ENCODE assay signal across 8 mouse cellular contexts in genomic region chr3:27153191-27153671, GRCm38 (mm10). TPM values are rescaled to one million over a fixed set of nuclear protein-coding genes. Genes with fewer than 3 reads are reported as not detected.
A peak's percentile ranks its signal among the peaks of the same experiment; 100 is the strongest.
DNase-seq lines count a peak whose midpoint lies in the region; ATAC-seq lines count a peak whose summit lies in the region.

No protein-coding gene starts in this region.

- H3K27me3 ChIP-seq in heart, embryonic 11.5 days (ENCODE audit: control insufficient read depth, insufficient read depth, low read length) = no peaks in the 10 kb centered on the region

- no peak for DNase-seq in heart, adult 11 months
- DNase-seq in ES-CJ7 (ENCODE audit: low read depth, low spot score) = peak; percentile 30
- DNase-seq in kidney, adult 9 months = peak; percentile 46
- peak; percentile 51 to 58 for DNase-seq in thymus, postnatal 10 days (ENCODE audit: low spot score in 2 of 2)
- DNase-seq in urinary bladder, postnatal 25 days (ENCODE audit: low spot score) = no peak

- peaks cover 7% of the 10 kb centered on the region for H3K36me3 ChIP-seq in heart, embryonic 11.5 days (ENCODE audit: control insufficient read depth, insufficient read depth, low read length)

- H3K4me2 ChIP-seq in heart, embryonic 11.5 days = peak overlapping the region; percentile 69

- under 1% methylated on average over 31 of the region's 31 CpGs for WGBS in heart, embryonic 11.5 days (ENCODE audit: insufficient replicate concordance)

- H3K4me1 ChIP-seq in heart, embryonic 11.5 days (ENCODE audit: control insufficient read depth, insufficient read depth, low read length) = peaks cover 20% of the 10 kb centered on the region

- peak overlapping the region; percentile 84 for H3K27ac ChIP-seq in heart, embryonic 11.5 days (ENCODE audit: low read depth, low read length)

- H3K9ac ChIP-seq in heart, embryonic 11.5 days (ENCODE audit: low read depth, low read length) = peak overlapping the region; percentile 83

- H3K4me3 ChIP-seq in heart, embryonic 11.5 days (ENCODE audit: low read depth, low read length) = peak overlapping the region; percentile 87

- H3K9me3 ChIP-seq in heart, embryonic 11.5 days (replicated peaks; ENCODE audit: control insufficient read depth, low read length) = no peaks in the 10 kb centered on the region

- ATAC-seq in heart, embryonic 11.5 days (replicated peaks; ENCODE audit: insufficient number of reproducible peaks, low FRiP score, low TSS enrichment) = peak; percentile 35
- ATAC-seq in erythroblast, adult 5-6 weeks (replicated peaks; ENCODE audit: low FRiP score, poor library complexity, severe bottlenecking) = peak; percentile 34
- ATAC-seq in megakaryocyte, adult 5-6 weeks (ENCODE audit: poor library complexity, severe bottlenecking) = peak; percentile 39; the same call in 1 of the 2 replicates

RNA-seq across cellular contexts. Expression of gene Ect2, which starts 0.4 kb away (rescaled TPM):
- polyA plus RNA-seq in heart, embryonic 11.5 days (2014; fragmentation: Nextera tagmentation; extraction: Ambion mirVana) = 55.9 and 61.0 TPM in 2 replicates
- 20.6 and 38.9 TPM in 2 replicates for total RNA-seq in erythroblast, adult 5-6 weeks (2015; ENCODE audit: low replicate concordance)
- total RNA-seq in erythroblast, adult 5-6 weeks (2017; ENCODE audit: low replicate concordance) = 36.3 and 44.5 TPM in 2 replicates
- 57.2 and 60.8 TPM in 2 replicates for total RNA-seq in megakaryocyte, adult 5-6 weeks (2015)
- 62.2 and 65.7 TPM in 2 replicates for total RNA-seq in megakaryocyte, adult 5-6 weeks (2017)

RNA-seq across cellular contexts. Expression of gene Nceh1, which starts 29.5 kb away (rescaled TPM):
- 11.4 and 12.6 TPM in 2 replicates for polyA plus RNA-seq in heart, embryonic 11.5 days (2014; fragmentation: Nextera tagmentation; extraction: Ambion mirVana)
- total RNA-seq in erythroblast, adult 5-6 weeks (2015; ENCODE audit: low replicate concordance) = 1.7 and 4.0 TPM in 2 replicates
- total RNA-seq in erythroblast, adult 5-6 weeks (2017; ENCODE audit: low replicate concordance) = 5.2 and 5.6 TPM in 2 replicates
- total RNA-seq in megakaryocyte, adult 5-6 weeks (2015) = 30.6 and 33.9 TPM in 2 replicates
- total RNA-seq in megakaryocyte, adult 5-6 weeks (2017) = 32.7 and 33.2 TPM in 2 replicates

Comparison
In these comparisons a context has a peak if more than half of its experiments do, and no peak if none do; other contexts are left out.
1. DNase-seq: peak in ES-CJ7 (single experiment), kidney, adult 9 months (single experiment) and thymus, postnatal 10 days (2 of 2); none in heart, adult 11 months (single experiment) and urinary bladder, postnatal 25 days (single experiment).
2. RNA of gene Nceh1, which starts 29.5 kb away (total RNA-seq): 30.6 to 33.9 TPM in megakaryocyte, adult 5-6 weeks; 1.7 to 5.6 TPM in erythroblast, adult 5-6 weeks; every median in the first group is over 4 times any median in the second.
3. Peak in every context shown above with its lines, with median percentiles within 50 percentile points of each other: ATAC-seq.